Mouse (Mus musculus) olfactory bulb, adult 2 months (tissue): Measurements from ENCODE around the gene Uchl1.

Experiments used
- CTCF ChIP-seq: fragments of 200-500 bp; IDR thresholded peaks from 2 replicates; pipeline ENCODE4 v1.5.1; 2012; ENCODE audit warnings: low read depth, mild to moderate bottlenecking, low read length, moderate library complexity; ENCODE audit not compliant: insufficient read depth
- POLR2A ChIP-seq: fragments of 200-500 bp; IDR thresholded peaks from 2 replicates; pipeline ENCODE4 v1.6.1; 2012; ENCODE audit warnings: mild to moderate bottlenecking, low read depth, low read length, moderate library complexity; ENCODE audit not compliant: insufficient read depth

DNA sequence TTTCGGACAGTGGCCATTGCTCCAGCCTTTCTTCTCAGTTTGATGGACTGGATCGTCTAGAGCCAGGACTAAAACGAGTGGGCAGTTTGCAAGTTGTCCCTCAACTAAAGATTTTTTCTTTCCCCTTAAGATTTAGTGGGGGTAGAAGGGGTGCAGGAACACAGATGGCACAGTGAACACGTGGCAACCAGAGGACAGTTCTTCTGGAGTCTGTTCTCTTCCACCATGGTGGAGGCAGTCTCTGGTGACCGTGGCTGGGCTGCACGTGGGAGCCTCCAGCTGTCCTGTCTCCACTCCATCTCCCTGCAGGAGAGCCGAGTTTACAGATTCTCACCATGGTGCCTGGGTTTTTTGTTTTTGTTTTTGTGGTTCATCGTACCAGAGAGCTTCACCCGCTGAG is 11.8 kb downstream of the Uchl1 start:
- TF ChIP-seq CTCF, result no peak
- no peak for TF ChIP-seq POLR2A
